Mouse (Mus musculus) urinary bladder, postnatal 4 days (tissue): ENCODE data around the gene Mat1a.

ENCODE experiments used
- DNase-seq, 2 experiments: peaks; one replicate each; pipeline ENCODE4 v3.0.0; 2021 to 2022; ENCODE audit warnings: low spot score in 2 of 2

The Mat1a gene

GRCm38 (mm10) chr14:41140686-41141085, 35.9 kb downstream of the Mat1a start:
- DNase-seq = no peak

- no peak for DNase-seq
These were observed 41.2 kb downstream of the Mat1a start for GRCm38 (mm10) chr14:41146035-41146434.

DNA sequence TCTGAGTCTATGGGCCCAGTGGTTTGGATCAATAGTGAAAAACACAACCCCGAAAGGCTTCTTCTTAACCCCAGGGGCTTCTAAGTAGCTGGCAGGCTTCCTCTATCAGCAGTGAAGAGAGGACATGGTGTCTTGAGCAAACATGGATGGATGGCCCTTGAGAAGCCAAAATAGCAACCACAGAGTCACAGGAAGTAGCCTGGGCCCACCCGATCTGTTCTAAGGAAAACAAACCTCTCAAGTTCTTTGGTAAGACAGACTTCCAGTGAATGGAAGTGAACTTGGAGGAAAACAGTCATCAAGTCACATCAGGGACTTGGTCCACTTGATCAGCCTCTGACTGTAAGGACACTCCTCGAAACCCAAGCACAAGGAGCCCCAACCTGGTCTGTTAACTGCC, 42.1 kb downstream of the Mat1a start:
- DNase-seq = no peak

DNA sequence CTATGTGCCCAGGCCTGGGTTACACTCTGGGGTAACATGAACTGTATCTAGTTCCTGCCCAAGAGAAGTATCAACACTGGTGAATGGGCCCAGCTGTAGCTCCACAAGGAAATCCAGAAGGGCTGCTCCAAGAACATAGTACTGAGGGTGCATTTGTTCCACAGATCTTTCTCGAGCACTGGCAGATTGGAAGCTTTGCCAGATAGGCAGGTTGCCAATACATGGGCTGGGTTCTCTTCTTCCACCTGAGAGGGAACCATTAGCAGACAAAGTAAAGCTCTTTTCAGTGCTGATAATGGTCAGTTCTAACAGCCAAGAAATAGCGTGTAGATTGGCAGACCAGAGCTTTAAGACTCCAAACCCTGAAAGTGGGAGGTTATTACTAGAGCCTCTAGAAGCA, 42.5 kb downstream of the Mat1a start:
- no peak for DNase-seq

DNA sequence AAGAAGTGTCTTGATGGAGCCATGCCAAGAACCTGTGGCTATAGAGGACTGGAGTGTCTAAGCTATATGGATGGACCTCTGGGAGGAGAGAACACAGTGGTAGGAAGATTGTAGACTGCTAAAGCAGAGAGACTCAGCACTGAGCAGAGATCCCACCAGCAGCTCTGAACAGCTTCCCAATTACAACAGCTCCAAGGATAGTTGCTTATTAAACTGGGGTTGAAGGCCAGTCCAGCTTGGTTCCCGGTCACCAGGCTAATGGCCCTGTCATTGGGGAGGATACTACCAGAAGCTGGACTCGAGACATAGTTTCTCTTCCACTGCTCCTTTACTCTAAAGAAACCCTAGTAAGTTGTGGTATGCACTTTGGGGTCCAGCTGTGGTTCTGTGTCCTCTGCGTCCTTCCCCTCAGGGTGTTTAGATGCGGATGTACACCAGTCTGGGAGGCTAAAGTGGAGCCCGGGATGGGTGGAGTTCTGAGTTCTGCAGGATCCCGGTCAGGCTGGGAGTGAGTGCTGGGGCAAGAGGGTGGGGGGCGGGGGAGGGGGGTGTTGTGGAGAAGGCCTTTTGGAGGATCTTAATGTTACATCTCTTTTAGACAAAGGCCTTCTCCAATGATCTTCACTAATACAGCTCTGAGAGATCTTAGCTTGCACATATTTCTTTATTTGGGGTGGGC, 46.5 kb downstream of the Mat1a start, which contains the start of gene Mbl1:
TSS of gene Mbl1 (plus strand) at position 239 of the 679 bp plus-strand sequence.
- no peak for DNase-seq

GRCm38 (mm10) chr14:41160076-41160475, 55.2 kb downstream of the Mat1a start:
- DNase-seq = no peak

- DNase-seq = no peak
These were observed 55.9 kb downstream of the Mat1a start for GRCm38 (mm10) chr14:41160743-41161142.

DNA sequence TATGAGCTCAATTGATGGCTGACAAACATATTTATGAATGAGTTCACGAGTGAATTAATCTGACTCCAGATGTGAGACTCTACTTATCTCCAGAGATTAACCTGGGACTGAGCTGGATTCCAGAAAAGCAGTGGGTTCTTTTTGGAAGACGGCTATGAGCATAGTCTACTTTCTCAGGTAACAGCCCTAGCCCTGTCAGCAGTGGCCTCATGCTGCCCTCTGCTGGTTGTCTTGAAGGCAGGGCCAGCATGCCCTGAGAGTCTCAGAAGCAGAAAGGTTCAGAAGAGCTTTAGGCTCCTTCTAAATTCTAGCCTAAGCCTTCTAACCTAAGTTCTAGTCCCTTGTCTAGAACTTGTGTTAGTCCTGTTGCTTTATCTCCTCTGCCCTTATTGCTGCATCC, 57.8 kb downstream of the Mat1a start:
- no peak for DNase-seq

DNA sequence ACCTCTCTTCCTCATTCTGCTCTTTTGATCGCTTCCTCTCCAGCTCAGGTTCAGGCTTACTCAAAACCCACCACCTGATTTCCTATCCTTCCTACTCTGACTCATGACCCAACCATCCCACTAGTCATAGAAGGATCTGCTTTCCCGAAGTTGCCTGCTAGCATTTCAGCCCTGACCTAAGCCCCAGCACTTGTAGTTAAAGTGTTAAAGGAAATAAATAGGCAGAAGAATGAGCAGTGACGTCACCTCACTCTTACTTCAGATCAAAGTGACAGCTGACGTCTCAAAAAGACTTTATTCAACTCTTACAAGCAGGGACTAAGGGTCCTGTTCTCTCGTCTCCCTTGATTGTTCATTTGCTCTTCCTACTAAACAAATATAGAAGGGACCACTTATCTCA, 62.4 kb downstream of the Mat1a start:
- DNase-seq = no peak

DNA sequence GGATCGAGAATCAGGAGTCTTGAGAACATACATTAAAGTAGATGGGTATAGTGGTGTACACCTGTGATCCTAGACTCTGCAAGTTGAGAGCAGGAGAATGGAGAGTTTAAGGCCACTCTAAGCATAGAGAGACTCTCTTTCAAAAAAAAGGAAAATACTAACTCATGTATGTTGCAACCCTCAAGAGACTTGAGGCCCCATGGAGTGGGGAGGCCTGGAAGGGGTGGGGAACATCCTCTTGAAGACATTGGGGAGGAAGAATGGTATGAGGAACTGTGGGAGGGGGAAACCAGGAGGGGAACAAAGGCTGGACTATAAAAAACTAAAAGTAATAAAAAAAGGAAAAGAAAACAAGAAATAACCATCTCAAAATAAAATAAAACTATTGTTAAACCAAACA, 63.7 kb downstream of the Mat1a start:
- no peak for DNase-seq

DNA sequence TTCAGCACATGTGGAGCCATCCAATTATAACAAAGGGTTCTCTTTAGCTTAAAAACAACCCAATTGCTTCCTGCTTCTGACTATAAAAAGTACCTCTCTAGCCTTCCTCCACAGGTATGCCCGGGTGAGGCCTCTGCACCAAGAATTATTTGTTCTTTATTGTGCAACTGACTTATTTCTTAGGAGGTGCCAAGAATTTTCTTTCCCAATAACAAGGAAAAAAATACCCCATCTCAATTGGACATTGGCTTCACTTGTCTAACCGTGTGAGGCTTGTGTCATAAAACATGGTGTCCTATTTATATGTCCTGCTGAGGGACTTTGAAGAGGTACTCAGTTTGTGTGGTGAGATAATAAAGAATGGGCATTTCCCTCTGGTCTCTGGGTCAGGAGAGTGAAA, 65.7 kb downstream of the Mat1a start:
- DNase-seq = no peak
